Mouse (Mus musculus) liver, adult (tissue): ENCODE measurements at regions not wholly inside any gene's neighbourhood (a gene's known extent, or its start where the extent isn't known, plus 50 kb on each side); places are given as distances from the start of the nearest gene placed in this dataset.
A peak's percentile ranks its signal among the peaks of the same experiment; 100 is the strongest.

Experiments
- GATA4 ChIP-seq: IDR thresholded peaks from 2 replicates; pipeline ENCODE4 v1.6.1; 2014; ENCODE audit warnings: mild to moderate bottlenecking, low read length; ENCODE audit not compliant: insufficient replicate concordance

GRCm38 (mm10) chr13:99847531-99847930 is 53.4 kb downstream of the Cartpt start:
- TF ChIP-seq GATA4 = no peak

- no peak for TF ChIP-seq GATA4
Observed at GRCm38 (mm10) chr13:99842626-99843025, 58.3 kb downstream of the Cartpt start.

GRCm38 (mm10) chr13:99839446-99839845 is 61.4 kb downstream of the Cartpt start:
- no peak for TF ChIP-seq GATA4

GRCm38 (mm10) chr13:99837772-99838425 is 63.0 kb downstream of the Cartpt start:
- TF ChIP-seq GATA4 = no peak

GRCm38 (mm10) chr13:99837180-99837579 is 63.7 kb downstream of the Cartpt start:
- TF ChIP-seq GATA4 = no peak

GRCm38 (mm10) chr13:99836586-99836985 is 64.3 kb downstream of the Cartpt start:
- no peak for TF ChIP-seq GATA4

GRCm38 (mm10) chr13:99835518-99835917 is 65.4 kb downstream of the Cartpt start:
- TF ChIP-seq GATA4 = no peak

- TF ChIP-seq GATA4 = no peak
Observed at GRCm38 (mm10) chr13:99830080-99830724, 70.7 kb downstream of the Cartpt start.

- no peak for TF ChIP-seq GATA4
Observed at GRCm38 (mm10) chr13:99827573-99827972, 73.3 kb downstream of the Cartpt start.

- TF ChIP-seq GATA4 = no peak
Observed at GRCm38 (mm10) chr13:99824625-99825024, 76.3 kb downstream of the Cartpt start.

- no peak for TF ChIP-seq GATA4
Observed at GRCm38 (mm10) chr13:99816666-99817065, 84.2 kb downstream of the Cartpt start.

- no peak for TF ChIP-seq GATA4
Observed at GRCm38 (mm10) chr13:99815786-99816185, 85.1 kb downstream of the Cartpt start.

- TF ChIP-seq GATA4 = no peak
Observed at GRCm38 (mm10) chr13:99814801-99815200, 86.1 kb downstream of the Cartpt start.

GRCm38 (mm10) chr13:99814033-99814556 is 86.8 kb downstream of the Cartpt start:
- TF ChIP-seq GATA4 = no peak

GRCm38 (mm10) chr13:99794448-99794847 is 106.4 kb downstream of the Cartpt start:
- TF ChIP-seq GATA4 = no peak

- TF ChIP-seq GATA4 = 0 out of 2 replicates have a peak, but pooled peaks have one; percentile 28
Observed at GRCm38 (mm10) chr13:99793786-99794435, 107.0 kb downstream of the Cartpt start.
